Mouse (Mus musculus) right cerebral cortex, postnatal 4 days (tissue): ENCODE data around the gene Trarg1.
A peak's percentile ranks its signal among the peaks of the same experiment; 100 is the strongest.
"Not testable (repeated sequence)": the region's sequence is repeated elsewhere in the genome, so short reads cannot be mapped to it uniquely, and the experiment has no call there.

Experiments used
- DNase-seq: peaks from one replicate; pipeline ENCODE4 v3.0.0-alpha.2; 2022

Gene Trarg1

GRCm38 (mm10) chr11:76679508-76679907 is at the start of gene Trarg1:
Trarg1 (plus strand) TSS chr11:76679808.
- not testable (repeated sequence) for DNase-seq

GRCm38 (mm10) chr11:76630023-76630422 is 49.6 kb upstream of the Trarg1 start:
- no peak for DNase-seq

DNA sequence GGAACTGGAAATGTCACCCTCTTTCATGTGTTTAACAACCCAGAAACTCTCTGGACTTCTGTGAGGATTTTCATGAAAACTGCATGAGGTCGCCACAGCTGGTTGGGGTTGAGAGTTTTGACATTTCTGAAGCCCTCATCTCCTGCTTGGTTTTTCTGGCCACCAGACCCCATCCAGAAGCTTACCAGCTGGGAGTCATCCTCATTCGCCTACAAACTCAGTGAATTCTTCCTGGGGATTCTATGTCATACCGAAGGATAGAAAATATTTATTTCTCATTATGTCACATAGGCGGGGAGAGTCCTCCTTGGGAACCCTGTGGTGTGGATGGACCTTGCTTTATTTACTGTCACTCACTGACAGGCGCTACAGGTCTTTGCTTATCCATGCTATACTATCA is 49.1 kb upstream of the Trarg1 start:
- no peak for DNase-seq

- peak; percentile 38 for DNase-seq
Measured at GRCm38 (mm10) chr11:76639269-76639985, 40.2 kb upstream of the Trarg1 start.

DNA sequence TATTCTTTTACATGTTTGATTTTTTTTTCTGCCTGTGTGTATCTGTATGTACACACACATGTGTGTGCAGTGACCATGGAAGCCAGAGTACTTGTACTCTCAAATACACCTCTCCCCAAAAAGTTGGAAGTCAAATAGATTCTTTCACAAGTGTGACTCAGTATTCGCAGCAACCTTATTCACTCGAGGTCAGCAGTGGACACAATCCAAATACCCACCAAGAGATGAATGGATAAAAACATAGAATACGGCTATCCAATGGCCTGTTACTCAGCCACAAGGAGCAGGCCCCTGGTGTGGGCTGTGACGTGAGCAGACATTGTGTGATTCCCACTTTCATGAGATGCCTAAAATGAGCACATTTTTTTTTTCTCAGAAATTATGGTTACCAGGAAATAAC is 39.4 kb upstream of the Trarg1 start:
- DNase-seq: no peak

DNA sequence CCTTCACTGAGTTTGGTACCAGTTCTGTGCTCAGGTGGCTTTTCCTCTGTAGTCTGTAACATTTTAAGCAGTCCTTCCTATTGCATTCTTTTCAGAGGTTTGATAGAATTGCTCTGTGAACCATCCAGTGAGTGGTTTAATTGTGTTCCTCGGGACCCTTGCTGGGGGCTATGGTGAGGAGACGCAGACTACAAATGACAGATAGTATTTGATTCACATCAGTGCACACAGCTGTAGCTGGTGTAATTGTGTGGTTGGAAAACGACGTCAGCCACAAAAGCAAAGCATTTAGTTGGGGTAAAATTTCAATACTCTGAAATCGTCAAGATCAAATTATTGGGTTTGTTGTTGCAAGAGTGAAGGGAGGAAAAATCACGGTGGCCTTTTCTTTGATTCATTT is 35.4 kb upstream of the Trarg1 start:
- no peak for DNase-seq

- no peak for DNase-seq
Measured at GRCm38 (mm10) chr11:76645036-76645435, 34.6 kb upstream of the Trarg1 start.

GRCm38 (mm10) chr11:76645955-76646354 is 33.7 kb upstream of the Trarg1 start:
- peak; percentile 99 for DNase-seq

DNA sequence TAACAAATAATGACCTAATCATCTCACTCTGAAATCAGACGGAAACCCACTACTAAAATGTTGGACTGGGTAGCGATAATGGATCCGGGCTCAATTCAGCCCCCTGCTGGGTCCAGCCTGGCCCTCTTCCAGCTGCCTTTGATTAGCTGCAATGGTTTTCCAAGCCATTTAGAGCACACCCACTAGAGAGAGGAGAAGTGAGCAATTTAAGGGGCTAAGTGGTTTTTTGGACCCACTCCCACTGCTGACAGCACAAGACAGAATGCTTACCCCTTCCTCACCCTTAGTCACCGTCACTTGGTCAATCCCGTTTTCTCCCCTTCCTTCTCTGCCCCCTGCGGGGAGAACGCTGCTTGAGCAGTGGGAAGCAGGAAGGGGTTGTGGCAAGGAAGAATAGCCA is 32.5 kb upstream of the Trarg1 start:
- peak; percentile 68 for DNase-seq

GRCm38 (mm10) chr11:76647500-76647899 is 32.1 kb upstream of the Trarg1 start:
- DNase-seq: peak; percentile 68

GRCm38 (mm10) chr11:76650862-76651560 is 28.6 kb upstream of the Trarg1 start:
- no peak for DNase-seq

DNA sequence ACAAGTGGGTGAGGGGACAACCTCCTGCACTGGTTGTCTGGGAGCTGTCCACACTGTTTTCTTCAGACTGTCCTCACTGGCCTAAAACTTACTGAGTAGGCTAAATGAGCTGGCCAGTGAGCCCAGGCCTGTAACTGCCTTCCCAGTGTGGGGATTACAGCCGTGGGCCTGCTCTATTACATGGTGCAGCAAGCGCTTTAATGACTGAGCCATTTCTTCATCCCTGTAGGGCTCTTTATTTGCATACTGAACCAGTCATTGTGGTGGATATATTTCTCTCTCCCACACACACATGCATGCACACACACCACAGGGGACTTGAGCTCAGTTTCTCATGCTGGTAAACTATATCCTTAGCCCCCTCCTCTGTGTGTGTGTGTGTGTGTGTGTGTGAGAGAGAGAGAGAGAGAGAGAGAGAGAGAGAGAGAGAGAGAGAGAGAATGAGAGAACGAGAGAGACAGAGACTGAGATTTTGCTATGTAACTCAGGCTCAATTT is 26.7 kb upstream of the Trarg1 start:
- no peak for DNase-seq

- peak; percentile 69 for DNase-seq
Measured at GRCm38 (mm10) chr11:76655106-76655505, 24.5 kb upstream of the Trarg1 start.

DNA sequence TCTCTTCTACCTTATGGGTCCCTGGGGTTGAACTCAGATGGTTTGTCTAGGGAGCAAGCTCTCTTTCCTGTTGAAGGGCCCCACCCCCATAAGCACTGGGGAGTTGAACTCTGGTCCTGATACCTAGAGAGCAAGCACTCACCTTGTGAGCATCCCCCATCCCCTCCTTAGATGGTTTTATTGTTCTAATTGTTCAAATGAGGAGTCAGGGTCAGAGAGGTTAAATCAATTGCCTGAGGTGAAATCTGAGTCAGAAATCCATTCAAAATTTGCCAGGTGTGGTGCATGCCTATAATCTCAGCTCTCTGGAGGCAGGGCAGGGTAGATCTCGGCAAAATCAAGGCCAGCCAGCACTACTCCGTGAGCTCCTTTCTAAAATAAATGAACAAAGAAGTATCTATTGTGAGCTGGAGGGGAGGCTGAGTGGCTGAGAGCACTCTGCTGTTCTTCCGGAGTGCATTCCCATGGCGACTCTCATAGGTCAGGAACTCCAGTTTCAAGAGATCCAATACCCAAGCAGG is 22.1 kb upstream of the Trarg1 start:
- no peak for DNase-seq

- no peak for DNase-seq
Measured at GRCm38 (mm10) chr11:76659138-76659930, 20.3 kb upstream of the Trarg1 start.

DNA sequence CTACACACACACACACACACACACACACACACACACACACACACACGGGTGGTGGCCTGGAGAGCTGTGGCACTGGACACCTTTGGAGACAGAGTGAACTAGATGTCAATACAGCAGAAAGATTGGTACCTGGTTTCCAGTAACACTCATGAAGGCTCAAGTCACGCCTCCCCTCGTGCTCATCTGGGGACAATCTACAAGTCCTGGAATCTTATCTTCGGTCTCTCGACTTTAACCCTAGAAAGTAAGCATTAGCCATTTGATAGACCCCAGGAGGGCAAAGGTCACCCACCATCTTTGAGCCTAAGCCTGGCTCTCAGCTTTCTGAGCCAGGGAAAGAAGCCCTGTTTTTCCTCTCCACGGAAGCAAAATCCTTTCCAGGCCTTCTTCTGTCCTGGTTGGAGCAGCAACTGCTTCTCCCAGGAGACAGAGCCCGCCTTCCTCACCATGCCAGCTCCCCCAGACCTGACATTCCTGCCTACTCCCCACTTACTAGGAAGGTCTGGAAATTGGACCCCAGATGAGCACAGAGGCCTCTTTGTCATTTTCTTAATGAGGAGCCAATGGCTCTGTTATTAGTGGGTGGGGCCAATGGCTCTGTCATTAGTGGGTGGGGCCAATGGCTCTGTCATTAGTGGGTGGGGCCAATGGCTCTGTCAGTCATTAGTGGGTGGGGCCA is 17.7 kb upstream of the Trarg1 start:
- no peak for DNase-seq

DNA sequence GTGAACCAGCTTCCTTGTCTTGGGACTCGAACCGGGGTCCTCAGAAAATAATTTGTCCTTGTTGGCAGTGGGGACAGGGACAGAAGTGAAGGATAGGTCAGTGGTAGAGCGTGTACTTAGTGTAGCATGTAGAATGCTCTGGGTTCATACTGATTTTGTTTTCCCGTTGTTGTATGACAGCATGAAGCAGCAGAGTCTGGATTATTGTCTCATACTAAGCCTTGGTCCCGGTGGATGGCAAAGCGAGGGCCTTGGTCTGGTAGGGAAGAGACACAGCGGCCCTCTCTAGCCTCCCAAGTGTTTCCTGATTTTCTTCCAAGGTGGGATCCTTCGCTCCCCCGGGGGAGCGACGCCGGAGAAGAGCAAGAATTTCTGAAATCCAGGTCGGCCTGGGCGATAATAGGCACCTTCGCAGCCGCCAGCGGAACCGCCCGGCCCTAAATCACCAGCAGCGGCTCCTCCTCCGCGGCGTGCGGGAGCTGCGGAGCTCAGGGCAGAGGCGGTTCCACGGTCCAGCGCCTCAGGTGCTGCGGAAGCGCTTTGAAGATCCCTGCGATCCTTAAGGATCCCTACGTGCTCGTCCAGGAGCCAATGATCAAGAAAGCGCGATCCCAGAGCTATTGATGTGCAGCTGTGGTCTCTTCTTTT is 13.5 kb upstream of the Trarg1 start:
- DNase-seq: peak; percentile 24

DNA sequence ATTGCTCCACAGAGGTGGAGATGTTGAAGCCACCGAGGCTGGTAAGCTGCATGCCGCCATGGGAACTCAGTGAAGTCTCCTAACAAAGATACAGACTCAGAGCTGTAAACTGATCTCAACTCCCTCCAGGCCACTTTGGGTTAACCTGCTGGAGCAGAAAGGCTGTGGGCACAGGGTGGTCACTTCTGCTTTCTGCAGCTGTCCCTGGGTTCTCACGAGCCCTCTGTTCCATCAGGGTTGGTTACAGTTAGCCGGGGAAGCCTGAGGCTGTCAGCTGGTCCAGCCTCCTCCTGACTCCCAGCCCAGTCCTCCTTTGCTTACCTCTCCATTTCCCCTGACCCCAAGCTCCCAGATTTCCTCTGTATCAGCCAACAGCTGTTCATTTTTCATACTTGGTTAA is 11.8 kb upstream of the Trarg1 start:
- DNase-seq: no peak

GRCm38 (mm10) chr11:76671871-76672475 is 7.6 kb upstream of the Trarg1 start, which contains the start of gene Bhlha9:
Bhlha9 (plus strand) TSS chr11:76672470.
- peak; percentile 9 for DNase-seq

- peak; percentile 58 for DNase-seq
Measured at GRCm38 (mm10) chr11:76672561-76673384, 6.8 kb upstream of the Trarg1 start.

GRCm38 (mm10) chr11:76674199-76674598 is 5.4 kb upstream of the Trarg1 start:
- no peak for DNase-seq
